Comparison of ENCODE assay signal across 17 mouse cellular contexts in the genomic region with DNA sequence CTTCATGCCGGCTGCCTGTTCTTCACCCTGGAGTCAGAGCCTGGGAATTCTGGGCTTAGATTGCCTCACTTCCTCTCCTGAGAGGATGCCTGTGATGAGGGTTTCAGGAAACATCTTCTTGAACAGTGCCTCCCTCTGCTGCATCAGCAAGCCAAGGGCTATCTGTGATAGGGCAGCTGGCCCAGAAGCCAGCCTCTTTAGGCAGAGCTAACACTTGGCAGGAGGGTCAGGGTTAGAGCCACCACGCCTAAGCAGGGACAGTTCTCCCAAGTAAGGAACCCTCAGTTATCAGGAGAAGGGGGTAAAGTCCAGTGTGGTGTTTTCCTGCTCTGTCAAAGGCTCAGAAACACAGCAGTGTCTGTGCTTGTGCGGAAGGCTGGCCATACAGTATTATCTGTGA.
"Had no signal": no experiment of that assay in that cellular context is flagged by ENCODE, and none has a peak within 500 bp of the region (broad histone marks: within the 10 kb centered on the region; RNA-seq: fewer than 3 reads in every experiment).

No protein-coding gene starts in this region.

- H3K9me3 ChIP-seq: kidney, embryonic 15.5 days; limb, embryonic 15.5 days; liver, embryonic 12.5 days; midbrain, embryonic 15.5 days; neural tube, embryonic 12.5 days had no signal

- H3K4me2 ChIP-seq: kidney, embryonic 15.5 days; limb, embryonic 15.5 days; liver, embryonic 12.5 days; lung, embryonic 14.5 days; midbrain, embryonic 11.5 days; midbrain, embryonic 15.5 days; neural tube, embryonic 12.5 days had no signal

- H3K27me3 ChIP-seq: kidney, embryonic 15.5 days; limb, embryonic 15.5 days; liver, embryonic 12.5 days; midbrain, embryonic 15.5 days had no signal

- H3K4me3 ChIP-seq: kidney, embryonic 15.5 days; left cerebral cortex, adult 2 months; limb, embryonic 15.5 days; liver, embryonic 12.5 days; megakaryocyte, embryonic 14.5 days; midbrain, embryonic 15.5 days; neural tube, embryonic 12.5 days had no signal

- H3K36me3 ChIP-seq: kidney, embryonic 15.5 days; limb, embryonic 15.5 days; liver, embryonic 12.5 days; midbrain, embryonic 15.5 days; neural tube, embryonic 12.5 days had no signal

- H3K27ac ChIP-seq: kidney, embryonic 15.5 days; left cerebral cortex, adult 2 months; limb, embryonic 15.5 days; liver, embryonic 12.5 days; macrophage; midbrain, embryonic 15.5 days; neural tube, embryonic 12.5 days had no signal

- ATAC-seq: liver, embryonic 12.5 days; midbrain, embryonic 15.5 days had no signal

- H3K4me1 ChIP-seq: liver, embryonic 12.5 days; midbrain, embryonic 15.5 days had no signal

- DNase-seq: kidney, adult 2 months; kidney, postnatal 14 days; lung, embryonic 14.5 days; lung, postnatal 10 days; retina, postnatal 1 day; right cerebral cortex, postnatal 4 days; thymus, adult 2 months; thymus, postnatal 25 days had no signal

- H3K9ac ChIP-seq: kidney, embryonic 15.5 days; limb, embryonic 15.5 days; liver, embryonic 12.5 days; lung, embryonic 14.5 days; midbrain, embryonic 15.5 days; neural tube, embryonic 12.5 days had no signal
